In genomic region chr12:80917764-80918163, GRCm38 (mm10) we compare ENCODE assay signal across 10 mouse cellular contexts. TPM values are rescaled to one million over a fixed set of nuclear protein-coding genes. Genes with fewer than 3 reads are reported as not detected.
DNase-seq lines count a peak whose midpoint lies in the region; ATAC-seq and TF ChIP-seq lines count a peak whose summit lies in the region.
"Had no signal": no experiment of that assay in that cellular context is flagged by ENCODE, and none has a peak within 500 bp of the region (broad histone marks: within the 10 kb centered on the region; RNA-seq: fewer than 3 reads in every experiment).

No protein-coding gene starts in this region.

- TF ChIP-seq POLR2A in ES-Bruce4 (IDR thresholded peaks at IDR 0.05; ENCODE audit: insufficient read depth, low read length), result no peak

- 59% methylated on average over 7 of the region's 7 CpGs for WGBS in hindbrain, postnatal 0 days
- 55% methylated on average over 7 of the region's 7 CpGs for WGBS in hindbrain, embryonic 10.5 days
- 59% methylated on average over 7 of the region's 7 CpGs for WGBS in intestine, embryonic 16.5 days

- H3K4me3 ChIP-seq in hindbrain, postnatal 0 days (ENCODE audit: low read length), result no peak overlapping the region
- no peak overlapping the region for H3K4me3 ChIP-seq in hindbrain, embryonic 10.5 days
- no peak overlapping the region for H3K4me3 ChIP-seq in ES-Bruce4 (ENCODE audit: low read depth, low read length)
- H3K4me3 ChIP-seq in intestine, embryonic 16.5 days (ENCODE audit: low read length), result no peak overlapping the region
- H3K4me3 ChIP-seq: limb, embryonic 12.5 days; stomach, embryonic 15.5 days had no signal

- H3K36me3 ChIP-seq in hindbrain, postnatal 0 days (ENCODE audit: insufficient read depth, low read length), result no peaks in the 10 kb centered on the region
- no peaks in the 10 kb centered on the region for H3K36me3 ChIP-seq in hindbrain, embryonic 10.5 days
- no peaks in the 10 kb centered on the region for H3K36me3 ChIP-seq in ES-Bruce4 (ENCODE audit: control insufficient read depth, insufficient read depth, low read length, poor library complexity, severe bottlenecking)
- H3K36me3 ChIP-seq in intestine, embryonic 16.5 days (ENCODE audit: control insufficient read depth, insufficient read depth, low read length), result no peaks in the 10 kb centered on the region
- H3K36me3 ChIP-seq: limb, embryonic 12.5 days; stomach, embryonic 15.5 days had no signal

- TF ChIP-seq CTCF in hindbrain, postnatal 0 days (IDR thresholded peaks at IDR 0.05; ENCODE audit: low read depth), result peak; percentile 40
- peak; percentile 98 for TF ChIP-seq CTCF in ES-Bruce4 (IDR thresholded peaks at IDR 0.05; ENCODE audit: low read depth, low read length)

- no peaks in the 10 kb centered on the region for H3K4me1 ChIP-seq in hindbrain, postnatal 0 days (ENCODE audit: insufficient read depth, low read length)
- H3K4me1 ChIP-seq in hindbrain, embryonic 10.5 days (replicated peaks), result peaks cover 4% of the 10 kb centered on the region
- peaks cover 1% of the 10 kb centered on the region for H3K4me1 ChIP-seq in ES-Bruce4 (ENCODE audit: control insufficient read depth, insufficient read depth, low read length)
- H3K4me1 ChIP-seq in intestine, embryonic 16.5 days (ENCODE audit: control insufficient read depth, insufficient read depth, low read length), result peaks cover 3% of the 10 kb centered on the region; the same call in 1 of the 2 replicates
- H3K4me1 ChIP-seq: stomach, embryonic 15.5 days had no signal

- H3K27ac ChIP-seq in hindbrain, postnatal 0 days, result no peak overlapping the region
- no peak overlapping the region for H3K27ac ChIP-seq in hindbrain, embryonic 10.5 days
- H3K27ac ChIP-seq in ES-Bruce4 (ENCODE audit: insufficient read depth, low read length), result no peak overlapping the region
- H3K27ac ChIP-seq in intestine, embryonic 16.5 days (ENCODE audit: low read length), result no peak overlapping the region
- H3K27ac ChIP-seq: limb, embryonic 12.5 days; stomach, embryonic 15.5 days had no signal

- H3K9me3 ChIP-seq in hindbrain, postnatal 0 days (ENCODE audit: low read length), result no peaks in the 10 kb centered on the region
- H3K9me3 ChIP-seq in hindbrain, embryonic 10.5 days, result no peaks in the 10 kb centered on the region
- no peaks in the 10 kb centered on the region for H3K9me3 ChIP-seq in ES-Bruce4 (replicated peaks; ENCODE audit: control insufficient read depth, insufficient read depth, low read length, poor library complexity, severe bottlenecking)
- H3K9me3 ChIP-seq in intestine, embryonic 16.5 days (ENCODE audit: control insufficient read depth, low read length), result no peaks in the 10 kb centered on the region
- H3K9me3 ChIP-seq: limb, embryonic 12.5 days; stomach, embryonic 15.5 days had no signal

- no peak overlapping the region for H3K9ac ChIP-seq in hindbrain, postnatal 0 days (replicated peaks; ENCODE audit: low read length)
- H3K9ac ChIP-seq in ES-Bruce4 (ENCODE audit: low read depth, poor library complexity, severe bottlenecking), result no peak overlapping the region
- H3K9ac ChIP-seq in intestine, embryonic 16.5 days (ENCODE audit: low read depth, low read length), result no peak overlapping the region
- H3K9ac ChIP-seq: limb, embryonic 12.5 days; stomach, embryonic 15.5 days had no signal

- no peak for ATAC-seq in hindbrain, postnatal 0 days
- peak; percentile 89 for ATAC-seq in megakaryocyte progenitor cell, adult 5-6 weeks (replicated peaks; ENCODE audit: poor library complexity)
- no peak for ATAC-seq in intestine, embryonic 16.5 days

- DNase-seq in hindbrain, postnatal 0 days (ENCODE audit: low spot score), result no peak
- DNase-seq in hindbrain, embryonic 10.5 days (ENCODE audit: low spot score), result no peak
- peak; percentile 64 for DNase-seq in c-Kit-positive CD71-positive TER-119-positive erythroid progenitor cells, embryonic 14.5 days (ENCODE audit: low spot score)
- no peak for DNase-seq in frontal cortex, postnatal 36 days (ENCODE audit: low spot score in 2 of 2)
- DNase-seq in neural tube, embryonic 10.5 days (ENCODE audit: extremely low spot score, low spot score), result no peak

- H3K4me2 ChIP-seq in hindbrain, postnatal 0 days (ENCODE audit: low read depth, low read length), result no peak overlapping the region
- no peak overlapping the region for H3K4me2 ChIP-seq in intestine, embryonic 16.5 days (ENCODE audit: low read depth, low read length)
- H3K4me2 ChIP-seq: limb, embryonic 12.5 days; stomach, embryonic 15.5 days had no signal

- TF ChIP-seq EP300 in ES-Bruce4 (IDR thresholded peaks at IDR 0.05; ENCODE audit: insufficient read depth, low read depth, low read length), result no peak

- H3K27me3 ChIP-seq in hindbrain, postnatal 0 days (ENCODE audit: insufficient read depth, low read length), result no peaks in the 10 kb centered on the region
- no peaks in the 10 kb centered on the region; the same call in 1 of the 2 replicates for H3K27me3 ChIP-seq in hindbrain, embryonic 10.5 days (ENCODE audit: insufficient read depth, poor library complexity, severe bottlenecking)
- H3K27me3 ChIP-seq in ES-Bruce4 (ENCODE audit: control insufficient read depth, insufficient read depth, low read length, poor library complexity, severe bottlenecking), result no peaks in the 10 kb centered on the region
- H3K27me3 ChIP-seq in intestine, embryonic 16.5 days (replicated peaks; ENCODE audit: control insufficient read depth, insufficient read depth, low read length), result no peaks in the 10 kb centered on the region
- H3K27me3 ChIP-seq: stomach, embryonic 15.5 days had no signal

RNA-seq across cellular contexts. Expression of gene Srsf5, which starts 27.5 kb away (rescaled TPM):
- 222 and 291 TPM in 2 replicates for total RNA-seq in hindbrain, postnatal 0 days (2014; rRNA removed)
- 486 and 514 TPM in 2 replicates for polyA plus RNA-seq in hindbrain, postnatal 0 days (2015; fragmentation: Nextera tagmentation; extraction: Ambion mirVana)
- 403 and 492 TPM in 2 replicates for polyA plus RNA-seq in hindbrain, embryonic 10.5 days (2016; fragmentation: Nextera tagmentation; extraction: Ambion mirVana)
- 605 and 614 TPM in 2 replicates for polyA plus RNA-seq in ES-Bruce4 (2011; ENCODE audit: insufficient read depth, insufficient read length, low read depth, missing spikeins)
- 254 and 283 TPM in 2 replicates for total RNA-seq in megakaryocyte progenitor cell, adult 5-6 weeks (2015)
- total RNA-seq in megakaryocyte progenitor cell, adult 5-6 weeks (2017), result 684 and 913 TPM in 2 replicates
- 466 and 492 TPM in 2 replicates for polyA plus RNA-seq in intestine, embryonic 16.5 days (2015; fragmentation: Nextera tagmentation; extraction: Ambion mirVana)

RNA-seq across cellular contexts. Expression of gene Slc10a1, which starts 50.7 kb away (rescaled TPM):
- total RNA-seq in hindbrain, postnatal 0 days (2014; rRNA removed), result not detected in 2 replicates
- polyA plus RNA-seq in hindbrain, postnatal 0 days (2015; fragmentation: Nextera tagmentation; extraction: Ambion mirVana), result 0.11 TPM in 2 replicates
- polyA plus RNA-seq in hindbrain, embryonic 10.5 days (2016; fragmentation: Nextera tagmentation; extraction: Ambion mirVana), result 0.26 and 0.36 TPM in 2 replicates
- not detected in 2 replicates for polyA plus RNA-seq in ES-Bruce4 (2011; ENCODE audit: insufficient read depth, insufficient read length, low read depth, missing spikeins)
- not detected in 2 replicates for total RNA-seq in megakaryocyte progenitor cell, adult 5-6 weeks (2015)
- not detected in 2 replicates for total RNA-seq in megakaryocyte progenitor cell, adult 5-6 weeks (2017)
- 0.48 and 0.70 TPM in 2 replicates for polyA plus RNA-seq in intestine, embryonic 16.5 days (2015; fragmentation: Nextera tagmentation; extraction: Ambion mirVana)
